Mouse (Mus musculus) kidney, adult 18-20 months (tissue): ENCODE results near the gene Ankzf1.
"Not testable (repeated sequence)": the region's sequence is repeated elsewhere in the genome, so short reads cannot be mapped to it uniquely, and the experiment has no call there.

Experiments used
- DNase-seq: peaks from one replicate; pipeline ENCODE4 v3.0.0; 2021

Ankzf1 gene

DNA sequence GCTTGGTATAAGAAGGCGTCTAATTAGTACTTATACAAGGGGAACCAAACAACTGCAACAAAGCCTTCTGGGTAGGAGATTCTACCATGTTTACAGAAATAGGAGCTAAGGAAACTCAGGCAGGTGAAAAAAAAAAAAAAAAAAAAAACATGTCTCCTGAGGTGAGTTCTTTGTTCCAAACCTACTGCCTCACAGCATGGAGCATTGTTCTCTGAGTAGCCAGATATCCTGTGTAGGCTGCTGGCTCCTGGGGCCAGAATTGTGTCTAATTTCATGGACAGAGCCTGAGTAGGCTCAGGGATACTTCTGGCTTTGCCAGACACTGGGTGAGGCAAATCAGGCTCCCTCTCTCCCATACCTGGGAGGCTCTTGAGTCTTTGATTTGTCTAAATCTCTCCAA, 35.7 kb downstream of the Ankzf1 start:
- no peak for DNase-seq

- DNase-seq, result no peak
These were observed 37.2 kb downstream of the Ankzf1 start for GRCm38 (mm10) chr1:75229158-75229557.

GRCm38 (mm10) chr1:75230335-75230994, 38.5 kb downstream of the Ankzf1 start:
- DNase-seq, result no peak

- DNase-seq, result no peak
These were observed 39.3 kb downstream of the Ankzf1 start for GRCm38 (mm10) chr1:75231224-75231623.

DNA sequence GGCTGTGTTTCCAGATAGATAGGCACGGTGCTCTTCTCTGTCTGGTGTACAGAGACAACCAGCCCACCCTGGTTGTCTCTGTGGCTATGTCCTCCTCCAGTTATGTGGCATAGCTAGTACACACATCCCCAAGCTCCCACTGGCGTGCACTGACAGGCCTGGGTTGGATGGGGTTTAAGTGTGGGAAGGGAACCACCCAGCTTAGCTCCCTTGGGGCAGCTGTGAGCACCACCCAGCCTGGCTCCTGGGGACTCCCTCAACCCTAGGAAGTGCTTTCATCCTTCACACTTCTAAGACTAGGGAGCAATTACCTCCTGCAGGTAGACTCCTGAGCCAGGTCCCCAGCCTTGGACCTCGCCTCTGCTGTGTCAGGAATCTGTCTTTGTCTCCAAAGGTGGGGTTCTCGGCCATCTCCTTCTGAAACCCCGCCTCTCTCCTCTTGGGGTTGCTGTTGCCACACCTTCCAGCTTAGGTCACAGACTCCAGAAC, 39.8 kb downstream of the Ankzf1 start, which contains the start of gene A630095N17Rik:
Gene A630095N17Rik, minus strand, starts transcription at position 439 of the 489 bp plus-strand sequence.
- no peak for DNase-seq

DNA sequence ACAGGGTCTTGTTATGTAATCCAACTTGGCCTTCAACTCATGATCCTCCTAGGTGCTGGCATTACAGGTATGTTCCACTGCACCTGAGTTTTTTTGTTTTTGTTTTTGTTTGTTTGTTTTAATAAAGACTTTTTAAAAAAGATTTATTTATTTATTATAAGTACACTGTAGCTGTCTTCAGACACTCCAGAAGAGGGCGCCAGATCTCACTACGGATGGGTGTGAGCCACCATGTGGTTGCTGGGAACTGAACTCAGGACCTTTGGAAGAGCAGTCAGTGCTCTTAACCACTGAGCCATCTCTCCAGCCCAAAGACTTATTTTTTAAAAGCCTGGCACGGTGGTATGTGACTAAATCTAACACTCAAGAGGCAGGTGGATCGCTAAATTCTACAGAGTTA, 40.5 kb downstream of the Ankzf1 start:
- DNase-seq, result not testable (repeated sequence)

- DNase-seq, result peak; percentile 74
These were observed 42.7 kb downstream of the Ankzf1 start for GRCm38 (mm10) chr1:75234606-75235005.

DNA sequence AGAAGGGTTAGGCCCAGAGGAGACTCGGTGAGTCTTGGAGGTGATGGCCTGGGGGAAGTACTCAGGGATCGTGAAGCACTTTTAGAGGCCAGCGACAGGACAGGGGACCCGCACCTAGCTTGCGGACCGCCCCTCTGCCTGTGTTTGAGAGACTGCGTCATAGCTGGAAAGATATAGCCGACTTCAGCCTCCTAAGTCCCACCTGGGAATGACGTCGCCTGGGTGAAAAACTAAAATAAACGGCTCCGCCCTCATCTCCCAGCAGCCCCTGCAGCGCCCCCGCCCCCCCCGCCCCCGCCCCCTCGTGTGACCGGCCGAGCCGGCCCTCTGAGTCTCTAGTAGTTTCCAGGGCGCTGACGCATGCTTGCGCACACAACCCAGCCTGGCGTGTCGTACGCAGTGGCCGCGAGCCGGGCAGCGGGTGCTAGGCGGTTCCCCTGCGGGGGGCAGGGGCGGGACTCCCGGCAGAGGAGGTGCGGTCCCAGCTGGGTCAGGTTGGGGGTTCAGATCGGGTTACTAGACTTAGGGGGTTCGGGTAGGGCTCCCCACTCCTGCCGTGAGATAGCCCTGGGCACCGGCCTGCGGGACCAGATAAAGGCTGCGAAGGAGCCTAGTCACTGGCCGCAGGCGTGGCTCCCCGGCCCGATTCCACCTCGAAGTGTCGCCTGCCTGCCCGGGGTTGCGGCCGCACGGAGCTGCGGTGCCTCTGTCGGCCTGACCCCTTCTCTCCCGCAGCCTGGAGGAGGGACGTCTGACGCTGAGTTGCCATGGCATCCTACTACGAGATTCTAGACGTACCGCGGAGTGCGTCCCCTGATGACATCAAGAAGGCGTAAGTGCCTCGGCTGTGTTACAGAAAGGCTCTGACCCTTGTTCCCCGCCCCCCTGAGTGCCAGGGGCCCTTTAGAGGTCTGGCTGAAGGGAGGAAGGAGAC, 44.4 kb downstream of the Ankzf1 start, which contains the start of gene Dnajb2:
Gene Dnajb2, plus strand, starts transcription at position 290 of the 934 bp plus-strand sequence.
- DNase-seq, result peak; percentile 92

GRCm38 (mm10) chr1:75239591-75239990, 47.6 kb downstream of the Ankzf1 start:
- DNase-seq, result no peak

DNA sequence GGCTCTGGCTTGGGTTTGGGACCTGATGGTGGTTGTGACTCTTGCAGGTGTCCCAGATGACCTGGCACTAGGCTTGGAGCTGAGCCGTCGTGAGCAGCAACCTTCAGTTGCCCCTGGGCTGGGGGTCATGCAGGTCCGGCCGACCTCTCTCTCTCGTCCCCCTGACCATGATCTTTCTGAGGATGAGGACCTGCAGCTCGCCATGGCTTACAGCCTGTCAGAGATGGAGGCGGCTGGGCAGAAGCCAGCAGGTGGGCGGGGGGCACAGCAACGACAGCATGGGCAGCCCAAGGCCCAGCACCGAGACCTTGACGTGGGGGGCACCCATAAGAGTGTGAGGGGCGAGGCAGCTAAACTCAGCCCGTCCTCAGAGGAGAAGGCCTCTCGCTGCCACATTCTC, 51.5 kb downstream of the Ankzf1 start:
- DNase-seq, result no peak

DNA sequence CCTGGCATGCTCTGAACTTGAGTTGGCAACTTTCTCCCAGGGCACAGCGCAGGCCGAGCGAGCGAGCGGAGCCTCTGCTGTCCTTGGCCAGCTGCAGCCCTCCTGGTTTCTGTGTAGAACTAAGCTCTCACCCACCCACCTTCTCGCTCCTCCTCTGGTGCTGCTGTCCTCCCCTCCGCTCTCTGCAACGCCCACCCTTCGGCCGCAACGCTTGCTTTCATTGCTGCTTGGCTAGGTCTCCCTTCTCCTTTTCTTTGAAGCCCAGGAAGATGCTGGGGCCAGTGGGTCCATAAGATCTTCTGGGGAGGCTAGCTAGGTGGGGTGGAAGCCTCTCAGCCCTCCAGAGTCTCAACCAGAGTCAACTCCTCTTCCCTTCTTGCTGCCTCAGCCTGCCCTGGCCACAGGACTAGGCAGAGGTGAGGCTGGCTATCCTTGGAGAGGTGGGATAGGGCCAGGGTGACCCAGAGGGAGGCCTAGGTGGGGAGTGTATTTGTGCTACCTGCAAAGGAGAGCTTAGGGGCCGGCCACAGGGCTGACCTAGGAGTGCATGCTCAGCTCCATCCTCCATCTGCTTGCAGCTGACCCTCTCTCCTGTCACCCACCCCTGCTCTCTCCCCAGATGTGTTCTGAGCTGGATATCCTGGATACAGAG, 52.4 kb downstream of the Ankzf1 start:
- DNase-seq, result no peak

- peak; percentile 51 for DNase-seq
These were observed 52.9 kb downstream of the Ankzf1 start for GRCm38 (mm10) chr1:75244836-75245235.

GRCm38 (mm10) chr1:75247071-75247930, 55.4 kb downstream of the Ankzf1 start:
- no peak for DNase-seq

GRCm38 (mm10) chr1:75248041-75248772, 56.3 kb downstream of the Ankzf1 start:
- DNase-seq, result no peak
